Mouse (Mus musculus) olfactory bulb, adult 2 months (tissue): Measurements from ENCODE around the gene Fkbp1a.

Source experiments
- CTCF ChIP-seq: fragments of 200-500 bp; IDR thresholded peaks from 2 replicates; pipeline ENCODE4 v1.5.1; 2012; ENCODE audit warnings: low read depth, mild to moderate bottlenecking, low read length, moderate library complexity; ENCODE audit not compliant: insufficient read depth
- POLR2A ChIP-seq: fragments of 200-500 bp; IDR thresholded peaks from 2 replicates; pipeline ENCODE4 v1.6.1; 2012; ENCODE audit warnings: mild to moderate bottlenecking, low read depth, low read length, moderate library complexity; ENCODE audit not compliant: insufficient read depth

- TF ChIP-seq POLR2A (no peak), CTCF (no peak)
Observed at GRCm38 (mm10) chr2:151498358-151498757, 43.9 kb upstream of the Fkbp1a start.
